Mouse (Mus musculus) kidney, adult 2 months (tissue): ENCODE measurements around the gene Olfr39.

ENCODE experiments used
- CTCF ChIP-seq: fragments of 200-500 bp; conservative IDR thresholded peaks from 2 replicates; pipeline ENCODE4 v1.5.1; 2011; ENCODE audit warnings: low read depth, mild to moderate bottlenecking, control low read depth, low read length, moderate library complexity, mixed read lengths; ENCODE audit not compliant: insufficient read depth, insufficient read length
- POLR2A ChIP-seq: fragments of 200-500 bp; IDR thresholded peaks from one replicate; pipeline ENCODE4 v1.6.1; 2011; ENCODE audit warnings: low read depth, low read length, control low read depth

DNA sequence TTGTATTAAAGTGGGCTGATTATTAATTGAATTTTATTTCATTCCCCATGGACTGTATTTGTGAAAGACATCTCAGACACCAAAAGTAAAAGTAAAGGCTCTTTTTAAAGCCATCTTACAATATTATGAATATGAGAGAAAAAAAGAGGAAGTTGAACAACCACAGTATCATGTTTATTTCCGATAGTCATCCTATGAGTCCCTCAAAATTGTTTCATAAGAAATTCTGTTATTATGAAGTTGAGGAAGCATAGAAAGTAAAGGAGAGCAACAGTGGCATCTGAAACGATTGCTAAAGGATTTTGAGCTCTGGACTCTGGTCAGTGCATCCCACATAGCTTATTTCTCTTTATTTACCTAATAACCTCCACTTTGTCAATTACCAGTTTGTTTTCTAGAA lies 44.8 kb upstream of the Olfr39 start:
- TF ChIP-seq CTCF (no peak), POLR2A (no peak)
